Comparison of ENCODE assay signal across 11 mouse cellular contexts in genomic region chr11:82566092-82566491, GRCm38 (mm10).
"Had no signal": no experiment of that assay in that cellular context is flagged by ENCODE, and none has a peak within 500 bp of the region (broad histone marks: within the 10 kb centered on the region; RNA-seq: fewer than 3 reads in every experiment).

No protein-coding gene starts in this region.

- H3K9me3 ChIP-seq: kidney, embryonic 15.5 days; limb, embryonic 12.5 days; lung, embryonic 15.5 days; midbrain, embryonic 10.5 days; neural tube, embryonic 12.5 days had no signal

- H3K27me3 ChIP-seq: lung, embryonic 15.5 days had no signal

- DNase-seq: lung, postnatal 14 days; midbrain, embryonic 14.5 days; right cerebral cortex, postnatal 14 days; thymus, postnatal 4 days had no signal

- ATAC-seq: intestine, postnatal 0 days had no signal

- H3K27ac ChIP-seq: kidney, embryonic 15.5 days; limb, embryonic 12.5 days; lung, embryonic 15.5 days; midbrain, embryonic 10.5 days; neural tube, embryonic 12.5 days had no signal

- H3K9ac ChIP-seq: kidney, embryonic 15.5 days; limb, embryonic 12.5 days; lung, embryonic 15.5 days; neural tube, embryonic 12.5 days had no signal

- H3K36me3 ChIP-seq: kidney, embryonic 15.5 days; limb, embryonic 12.5 days; lung, embryonic 15.5 days; midbrain, embryonic 10.5 days; neural tube, embryonic 12.5 days had no signal

- H3K4me2 ChIP-seq: kidney, embryonic 15.5 days; limb, embryonic 12.5 days; liver, embryonic 11.5 days; lung, embryonic 15.5 days; neural tube, embryonic 12.5 days had no signal

- H3K4me3 ChIP-seq: kidney, embryonic 15.5 days; limb, embryonic 12.5 days; lung, embryonic 15.5 days; midbrain, embryonic 10.5 days; neural tube, embryonic 12.5 days had no signal

- H3K4me1 ChIP-seq: lung, embryonic 15.5 days had no signal
